24 mouse cellular contexts compared by ENCODE assay signal in genomic region chr8:89605905-89606468, GRCm38 (mm10).
"Had no signal": no experiment of that assay in that cellular context is flagged by ENCODE, and none has a peak within 500 bp of the region (broad histone marks: within the 10 kb centered on the region; RNA-seq: fewer than 3 reads in every experiment).

No protein-coding gene starts in this region.

- H3K9me3 ChIP-seq: heart, embryonic 15.5 days; hindbrain, embryonic 13.5 days; hindbrain, embryonic 15.5 days; limb, embryonic 13.5 days; limb, embryonic 15.5 days; liver, embryonic 12.5 days had no signal

- H3K9ac ChIP-seq: forebrain, postnatal 0 days; heart, embryonic 13.5 days; heart, embryonic 15.5 days; hindbrain, embryonic 13.5 days; hindbrain, embryonic 15.5 days; limb, embryonic 13.5 days; limb, embryonic 15.5 days; liver, embryonic 12.5 days; liver, embryonic 14.5 days had no signal

- H3K4me1 ChIP-seq: heart, embryonic 13.5 days; heart, embryonic 15.5 days; hindbrain, embryonic 13.5 days; hindbrain, embryonic 15.5 days; limb, embryonic 15.5 days; liver, embryonic 12.5 days had no signal

- ATAC-seq: forebrain, postnatal 0 days; hindbrain, postnatal 0 days; intestine, embryonic 16.5 days; liver, embryonic 12.5 days had no signal

- H3K4me3 ChIP-seq: heart, adult 2 months; heart, embryonic 13.5 days; heart, embryonic 15.5 days; hindbrain, embryonic 13.5 days; hindbrain, embryonic 15.5 days; limb, embryonic 13.5 days; limb, embryonic 15.5 days; liver, embryonic 12.5 days had no signal

- DNase-seq: forebrain, postnatal 0 days; gastrocnemius, postnatal 14 days; gastrocnemius, postnatal 36 days; heart, adult 11 months; heart, adult 2 months; heart, postnatal 14 days; heart, postnatal 36 days; kidney, adult 18-20 months; kidney, postnatal 14 days; kidney, postnatal 36 days; layer of hippocampus, adult 9-11 months; layer of hippocampus, postnatal 36 days; left cerebral cortex, postnatal 4 days had no signal

- H3K27ac ChIP-seq: heart, adult 2 months; heart, embryonic 13.5 days; heart, embryonic 15.5 days; hindbrain, embryonic 13.5 days; hindbrain, embryonic 15.5 days; hindbrain, postnatal 0 days; limb, embryonic 13.5 days; limb, embryonic 15.5 days; liver, embryonic 12.5 days; liver, embryonic 14.5 days had no signal

- H3K4me2 ChIP-seq: heart, embryonic 11.5 days; heart, embryonic 13.5 days; heart, embryonic 15.5 days; hindbrain, embryonic 13.5 days; hindbrain, embryonic 15.5 days; limb, embryonic 13.5 days; limb, embryonic 15.5 days; liver, embryonic 12.5 days had no signal

- H3K27me3 ChIP-seq: heart, embryonic 13.5 days; heart, embryonic 15.5 days; hindbrain, embryonic 15.5 days; limb, embryonic 15.5 days; liver, embryonic 12.5 days had no signal

- H3K36me3 ChIP-seq: heart, embryonic 13.5 days; heart, embryonic 15.5 days; hindbrain, embryonic 13.5 days; hindbrain, embryonic 15.5 days; limb, embryonic 13.5 days; limb, embryonic 15.5 days; liver, embryonic 12.5 days had no signal
